Mouse (Mus musculus) hindbrain, embryonic 11.5 days (tissue): ENCODE data around the gene Srsf10. TPM values are rescaled to one million over a fixed set of nuclear protein-coding genes. Genes with fewer than 3 reads are reported as not detected.

Source experiments
- ATAC-seq: fragments of 200-750 bp; cut with Nextera tagmentation; 2 replicates; pipeline ENCODE4 v1.8.0; 2017; ENCODE audit warnings: mild to moderate bottlenecking, moderate TSS enrichment, moderate library complexity; ENCODE audit not compliant: low FRiP score
- DNase-seq: peaks from one replicate; pipeline ENCODE4 v3.0.0-alpha.2; 2015; ENCODE audit warnings: low spot score
- H3K27ac ChIP-seq: fragments of 300-500 bp; sonication (generic); 2 replicates; pipeline ENCODE4 v1.5.1; 2014; ENCODE audit warnings: mild to moderate bottlenecking, low read depth, low read length
- H3K27me3 ChIP-seq: fragments of 300-500 bp; sonication (generic); 2 replicates; pipeline ENCODE4 v1.6.1; 2014; ENCODE audit warnings: mild to moderate bottlenecking, low read length, moderate library complexity, mixed read lengths; ENCODE audit not compliant: control insufficient read depth, insufficient read depth
- H3K36me3 ChIP-seq: fragments of 300-500 bp; sonication (generic); 2 replicates; pipeline ENCODE4 v1.6.1; 2014; ENCODE audit warnings: mild to moderate bottlenecking, low read length, moderate library complexity, mixed read lengths; ENCODE audit not compliant: control insufficient read depth, insufficient read depth
- H3K4me1 ChIP-seq: fragments of 300-500 bp; sonication (generic); replicated peaks from 2 replicates; pipeline ENCODE4 v1.6.1; 2014; ENCODE audit warnings: low read length, mixed read lengths; ENCODE audit not compliant: control insufficient read depth, insufficient read depth
- H3K4me2 ChIP-seq: fragments of 300-500 bp; sonication (generic); replicated peaks from 2 replicates; pipeline ENCODE4 v1.6.1; 2014; ENCODE audit warnings: mild to moderate bottlenecking, low read depth, low read length
- H3K4me3 ChIP-seq: fragments of 300-500 bp; sonication (generic); 2 replicates; pipeline ENCODE4 v1.5.1; 2014; ENCODE audit warnings: low read depth, low read length
- H3K9ac ChIP-seq: fragments of 300-500 bp; sonication (generic); 2 replicates; pipeline ENCODE4 v1.6.1; 2014; ENCODE audit warnings: low read depth, low read length
- H3K9me3 ChIP-seq: fragments of 300-500 bp; sonication (generic); 2 replicates; pipeline ENCODE4 v1.6.1; 2016; ENCODE audit warnings: low read length; ENCODE audit not compliant: control insufficient read depth
- WGBS: fragments of 180-500 bp; shearing (Covaris S2); extraction: QIAGEN DNeasy Blood & Tissue Kit; methylation state at CpG from one replicate; pipeline ENCODE4 v1.1.7; 2014; 5-methylcytosine and 5-hydroxymethylcytosine counted together
- polyA plus RNA-seq: library from polyadenylated mRNA; unstranded; fragments of >200 nt; fragmentation: Nextera tagmentation; extraction: Ambion mirVana; gene quantifications from 2 replicates; pipeline ENCODE4 v1.2.1, GENCODE M21; 2014

The Srsf10 gene
- polyA plus RNA-seq, 1 experiment from 2014 or later = 420 TPM

DNA sequence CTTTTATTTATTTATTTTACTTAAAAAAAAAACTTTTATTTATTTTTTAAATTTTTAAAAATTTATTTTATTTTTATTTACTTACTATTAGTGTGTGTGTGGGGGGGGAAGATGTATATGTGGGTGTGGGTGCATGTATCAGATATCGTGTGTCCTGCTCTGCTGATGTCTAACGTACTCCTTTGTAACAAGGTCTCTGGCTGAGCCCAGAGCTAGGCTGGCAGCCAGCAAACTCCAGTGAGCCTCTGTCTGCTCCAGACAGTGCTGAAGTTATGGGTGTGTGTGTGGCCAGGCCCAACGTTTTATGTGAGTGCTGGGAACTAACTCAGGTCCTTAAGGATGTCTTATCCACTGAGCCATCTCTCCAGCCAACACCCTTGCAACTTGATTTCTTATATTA, 56.6 kb downstream of the Srsf10 start:
- no peak for DNase-seq
- Histone ChIP-seq H3K36me3 (no peaks in the 10 kb centered on the region), H3K9ac (no peak overlapping the region), H3K9me3 (no peaks in the 10 kb centered on the region), H3K27ac (peak overlapping the region; percentile 52; the same call in 1 of the 2 replicates), H3K4me3 (no peak overlapping the region), H3K4me1 (no peaks in the 10 kb centered on the region), H3K4me2 (no peak overlapping the region), H3K27me3 (no peaks in the 10 kb centered on the region)
- WGBS = 71% methylated on average over 3 of the region's 3 CpGs
- ATAC-seq = no peak

DNA sequence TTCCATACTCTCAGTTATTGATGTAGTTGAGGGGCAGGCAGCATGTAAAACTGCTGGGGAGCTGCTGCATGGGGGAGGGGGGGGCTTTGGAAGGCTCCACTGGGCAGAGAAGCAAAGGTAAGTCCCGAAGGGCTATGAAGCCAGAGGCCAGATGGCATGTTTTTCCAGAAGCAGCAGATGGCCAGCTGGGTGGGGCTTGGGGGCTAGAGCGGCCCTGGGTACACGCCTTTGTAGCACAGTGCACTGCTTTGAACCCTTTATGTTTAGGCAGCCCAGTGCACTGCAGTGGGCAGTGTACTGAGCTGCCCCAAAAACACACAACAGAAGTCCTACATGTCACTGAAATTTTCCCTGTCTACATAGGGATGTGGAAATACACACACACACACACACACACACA, 57.3 kb downstream of the Srsf10 start:
- peak overlapping the region; percentile 73 for H3K27ac ChIP-seq
- no peak overlapping the region for H3K4me3 ChIP-seq
- ATAC-seq = peak; percentile 79
- WGBS = 35% methylated on average over 3 of the region's 3 CpGs
- peak; percentile 66 for DNase-seq
- no peak overlapping the region for H3K9ac ChIP-seq
- H3K27me3 ChIP-seq = no peaks in the 10 kb centered on the region
- no peaks in the 10 kb centered on the region for H3K36me3 ChIP-seq
- H3K4me2 ChIP-seq = no peak overlapping the region
- no peaks in the 10 kb centered on the region for H3K9me3 ChIP-seq
- H3K4me1 ChIP-seq = no peaks in the 10 kb centered on the region

DNA sequence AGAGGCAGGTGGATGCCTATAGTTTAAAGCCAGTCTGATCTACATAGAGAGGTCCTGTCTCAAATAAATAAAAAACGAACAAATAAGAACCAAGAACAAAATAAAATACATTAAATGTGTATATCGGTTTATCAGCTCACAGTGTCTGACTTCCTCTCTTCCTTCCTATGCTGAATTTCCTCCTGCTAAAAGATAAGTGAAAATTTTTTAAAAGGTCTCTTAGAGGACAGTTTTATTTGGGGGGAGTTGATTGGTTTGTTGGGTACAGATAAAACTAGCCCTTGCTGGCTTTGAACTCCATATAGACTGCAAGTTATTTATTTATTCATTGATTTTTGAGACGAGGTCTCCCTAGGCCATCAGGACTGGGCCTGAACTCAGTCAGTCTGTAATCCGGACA, 57.9 kb downstream of the Srsf10 start:
- WGBS = 82% methylated on average over 4 of the region's 4 CpGs
- Histone ChIP-seq H3K36me3 (no peaks in the 10 kb centered on the region), H3K27ac (peak overlapping the region; percentile 73), H3K9ac (no peak overlapping the region), H3K27me3 (no peaks in the 10 kb centered on the region), H3K4me2 (no peak overlapping the region), H3K4me3 (no peak overlapping the region), H3K9me3 (no peaks in the 10 kb centered on the region), H3K4me1 (no peaks in the 10 kb centered on the region)
- DNase-seq = no peak
- ATAC-seq = no peak

DNA sequence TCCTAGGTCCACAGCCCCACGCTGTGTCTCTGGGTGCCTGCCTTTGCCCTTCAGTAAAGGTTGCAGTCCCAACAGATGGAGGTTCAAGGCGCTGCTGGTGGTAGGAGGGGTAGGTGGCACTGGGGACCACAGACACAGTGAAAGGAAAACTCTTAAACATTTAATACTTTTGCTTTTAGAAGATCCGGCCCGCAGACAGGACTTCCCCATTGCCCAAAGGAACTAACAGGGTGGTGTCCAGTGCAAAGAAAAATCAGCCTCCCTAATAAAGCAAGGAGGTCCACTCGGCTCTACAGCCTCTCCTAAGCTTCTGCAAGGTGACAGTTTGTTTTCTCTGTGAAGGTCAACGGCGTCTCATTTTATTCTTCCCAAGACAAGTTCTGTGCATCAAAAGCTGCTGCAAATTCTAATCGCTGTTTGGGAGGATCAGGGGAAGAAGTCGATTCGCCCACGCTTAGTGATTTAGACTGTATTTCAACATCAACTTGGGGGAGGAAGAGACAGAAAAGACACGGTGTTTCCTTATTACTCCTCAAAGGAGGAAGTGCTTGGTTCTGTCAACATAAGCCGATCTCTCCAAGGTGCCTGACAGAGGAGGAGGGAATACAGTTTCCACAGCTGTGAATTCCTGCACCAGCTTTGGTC, 63.2 kb downstream of the Srsf10 start:
- H3K36me3 ChIP-seq = no peaks in the 10 kb centered on the region
- no peak overlapping the region for H3K4me3 ChIP-seq
- H3K9me3 ChIP-seq = no peaks in the 10 kb centered on the region
- DNase-seq = no peak
- H3K4me2 ChIP-seq = no peak overlapping the region
- 92% methylated on average over 13 of the region's 13 CpGs for WGBS
- no peak overlapping the region for H3K9ac ChIP-seq
- 0 out of 2 replicates have a peak, but pooled peaks cover 3% of the 10 kb centered on the region for H3K4me1 ChIP-seq
- no peak for ATAC-seq
- no peak overlapping the region for H3K27ac ChIP-seq
- no peaks in the 10 kb centered on the region for H3K27me3 ChIP-seq

DNA sequence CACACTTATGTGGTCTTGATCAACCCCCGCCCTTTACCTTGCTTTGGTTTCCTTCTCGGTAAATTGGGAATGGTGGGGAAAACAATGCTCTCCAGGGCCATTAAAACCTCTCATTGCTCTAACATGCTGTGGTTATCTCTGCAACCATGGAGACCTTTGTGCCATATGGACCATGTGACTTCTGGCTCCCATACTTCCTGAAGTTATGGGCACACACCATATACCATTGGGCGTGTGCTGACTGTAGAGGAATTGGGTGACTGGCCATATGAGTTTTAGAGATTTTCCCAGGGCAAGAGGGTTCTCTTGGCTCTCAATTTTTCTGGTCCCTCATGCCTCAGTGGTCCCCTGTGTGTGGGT, 63.7 kb downstream of the Srsf10 start:
- no peaks in the 10 kb centered on the region for H3K9me3 ChIP-seq
- H3K4me1 ChIP-seq = 0 out of 2 replicates have a peak, but pooled peaks cover 3% of the 10 kb centered on the region
- no peak overlapping the region for H3K27ac ChIP-seq
- no peaks in the 10 kb centered on the region for H3K36me3 ChIP-seq
- ATAC-seq (no peak), DNase-seq (no peak)
- H3K27me3 ChIP-seq = no peaks in the 10 kb centered on the region
- no peak overlapping the region for H3K4me3 ChIP-seq
- 97% methylated on average over 3 of the region's 3 CpGs for WGBS
- H3K4me2 ChIP-seq = no peak overlapping the region
- no peak overlapping the region for H3K9ac ChIP-seq

Other genes with a start within 250 kb of the Srsf10 start
- gene Ifnlr1, start 169.5 kb upstream of the Srsf10 start, polyA plus RNA-seq = 0.25 and 0.71 TPM in 2 replicates
- gene Il22ra1, start 127.6 kb upstream of the Srsf10 start, polyA plus RNA-seq = not detected in 2 replicates
- gene Myom3, start 96.0 kb upstream of the Srsf10 start, polyA plus RNA-seq = 0.22 and 0.25 TPM in 2 replicates
- 213 and 226 TPM in 2 replicates for gene Pnrc2, start 18.1 kb downstream of the Srsf10 start, polyA plus RNA-seq
- gene Cnr2, start 39.6 kb downstream of the Srsf10 start, polyA plus RNA-seq = 0.08 and 0.47 TPM in 2 replicates
- 44.5 and 50.4 TPM in 2 replicates for gene Fuca1, start 65.0 kb downstream of the Srsf10 start, polyA plus RNA-seq
- gene Hmgcl, start 90.7 kb downstream of the Srsf10 start, polyA plus RNA-seq = 54.0 and 60.7 TPM in 2 replicates
- 27.9 and 28.1 TPM in 2 replicates for gene Gale, start 108.0 kb downstream of the Srsf10 start, polyA plus RNA-seq
- 143 and 150 TPM in 2 replicates for gene Lypla2, start 116.9 kb downstream of the Srsf10 start, polyA plus RNA-seq
- gene Pithd1, start 131.5 kb downstream of the Srsf10 start, polyA plus RNA-seq = 60.6 and 62.5 TPM in 2 replicates
- 38.2 and 42.8 TPM in 2 replicates for gene Eloa, start 166.0 kb downstream of the Srsf10 start, polyA plus RNA-seq
- gene Rpl11, start 197.7 kb downstream of the Srsf10 start, polyA plus RNA-seq = 350 and 354 TPM in 2 replicates